Mouse (Mus musculus): ENCODE data around the gene Thrb.

Gene Thrb

DNA sequence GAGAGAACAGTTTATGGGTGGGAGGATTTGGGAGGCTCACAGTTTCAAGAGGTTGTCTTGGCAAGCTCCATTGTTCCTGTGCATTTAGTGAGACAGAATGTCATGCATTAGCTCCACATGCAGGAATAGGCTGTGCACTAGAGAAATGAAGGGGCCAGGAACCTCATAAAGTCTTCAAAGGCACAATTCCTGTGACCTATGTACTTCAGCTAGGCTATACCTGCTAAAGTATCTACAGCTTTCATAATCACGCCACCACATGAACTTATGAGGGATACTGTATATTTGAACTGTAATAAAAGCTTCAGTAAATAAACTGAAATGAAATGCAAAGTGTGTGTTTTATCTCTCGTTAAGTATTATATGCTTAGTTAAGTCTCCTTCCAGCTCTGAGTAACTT, 59.4 kb downstream of the Thrb start:
- no peak for DNase-seq

DNA sequence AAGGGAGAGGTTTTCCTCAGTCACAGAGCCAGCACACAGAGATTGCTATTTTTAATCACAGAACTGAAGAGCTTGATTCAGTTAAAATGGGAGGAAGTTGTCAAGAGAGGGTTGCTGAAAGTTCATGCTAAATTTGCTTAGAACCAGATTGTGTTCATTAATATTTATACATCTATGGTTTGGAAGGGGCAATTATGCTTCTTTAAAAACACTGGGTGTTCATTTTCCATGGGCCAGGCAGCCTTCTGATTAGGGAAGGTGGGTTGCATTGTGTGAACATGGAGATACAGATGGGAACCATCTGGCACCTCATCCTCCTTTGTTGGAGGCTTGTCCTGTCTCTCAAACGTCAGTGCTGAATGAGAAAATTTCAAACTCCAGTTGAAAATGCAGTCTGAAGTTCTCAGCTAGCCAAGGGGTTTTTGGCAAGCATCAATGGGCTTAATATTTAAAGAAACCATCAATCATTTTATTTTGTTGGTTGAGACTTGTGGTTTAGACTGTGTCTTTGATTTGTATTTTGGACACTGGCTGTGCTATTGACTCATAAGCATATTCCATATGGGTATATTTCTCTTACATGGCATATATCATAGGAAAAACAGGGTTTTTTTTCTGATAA, 62.9 kb downstream of the Thrb start:
- DNase-seq, result no peak

DNA sequence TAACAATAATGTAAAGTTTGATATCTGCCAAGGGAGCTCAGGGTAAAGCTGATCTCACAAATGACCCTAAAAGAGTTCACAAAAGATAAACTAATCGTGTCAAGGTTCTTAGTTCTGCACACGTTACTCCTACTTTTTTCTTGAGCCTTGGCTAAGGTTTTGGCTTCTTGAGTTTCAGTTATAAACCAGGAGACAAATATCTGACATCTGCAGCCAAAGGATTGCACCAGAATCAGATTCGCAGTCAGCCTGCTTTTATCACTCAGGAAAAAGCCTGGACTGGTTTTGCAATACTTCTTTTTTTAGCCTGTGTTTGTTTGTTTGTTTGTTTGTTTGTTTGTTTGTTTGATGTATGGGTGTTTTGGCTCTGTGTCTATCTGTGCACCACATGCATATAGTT, 64.5 kb downstream of the Thrb start:
- DNase-seq, result no peak

- DNase-seq, result no peak
Observed at GRCm38 (mm10) chr14:17726906-17727305, 66.8 kb downstream of the Thrb start.

DNA sequence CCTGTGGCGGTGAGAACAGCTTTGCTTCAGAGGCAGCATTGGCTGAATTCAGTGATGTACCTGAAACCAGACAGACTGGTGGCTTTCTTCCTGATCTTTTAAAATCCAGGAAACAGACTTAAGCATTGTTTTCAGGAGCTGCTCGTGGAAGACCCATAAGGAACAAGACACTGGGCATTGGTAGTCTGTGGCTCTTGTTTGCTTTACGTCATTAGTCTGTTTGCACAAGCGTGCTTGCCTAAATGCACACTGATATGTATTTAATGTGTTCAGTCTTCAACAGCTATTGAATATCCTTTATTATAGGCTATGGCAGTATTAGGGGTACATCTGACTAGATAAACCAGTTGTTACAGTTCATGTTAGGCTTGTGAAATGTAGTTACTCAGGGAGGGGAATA, 67.8 kb downstream of the Thrb start:
- no peak for DNase-seq

- DNase-seq, result no peak
Observed at GRCm38 (mm10) chr14:17728889-17729288, 68.8 kb downstream of the Thrb start.

- DNase-seq, result no peak
Observed at GRCm38 (mm10) chr14:17731020-17731419, 71.0 kb downstream of the Thrb start.

GRCm38 (mm10) chr14:17733077-17733778, 73.2 kb downstream of the Thrb start:
- no peak for DNase-seq

GRCm38 (mm10) chr14:17733779-17734137, 73.7 kb downstream of the Thrb start:
- DNase-seq, result no peak

DNA sequence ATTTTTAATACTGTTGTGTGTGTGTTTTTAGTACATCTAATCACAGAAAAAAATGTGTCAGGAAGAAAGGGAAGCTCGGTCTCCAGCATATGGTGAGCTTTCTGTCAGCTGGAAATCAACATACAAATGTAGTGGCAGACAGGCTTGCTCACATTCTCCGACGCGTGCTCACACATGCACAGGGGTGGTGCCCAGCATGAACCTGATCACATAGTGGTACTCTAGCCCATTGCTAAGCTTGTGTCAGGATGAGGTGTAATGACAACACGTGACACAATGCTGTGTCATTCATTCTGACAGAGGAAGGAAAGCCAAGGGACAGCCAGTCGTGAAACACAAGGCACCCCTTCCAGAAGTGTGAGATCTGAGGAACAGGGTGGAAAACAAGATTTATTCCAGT, 75.4 kb downstream of the Thrb start:
- DNase-seq, result no peak

- DNase-seq, result no peak
Observed at GRCm38 (mm10) chr14:17740903-17741302, 80.8 kb downstream of the Thrb start.

DNA sequence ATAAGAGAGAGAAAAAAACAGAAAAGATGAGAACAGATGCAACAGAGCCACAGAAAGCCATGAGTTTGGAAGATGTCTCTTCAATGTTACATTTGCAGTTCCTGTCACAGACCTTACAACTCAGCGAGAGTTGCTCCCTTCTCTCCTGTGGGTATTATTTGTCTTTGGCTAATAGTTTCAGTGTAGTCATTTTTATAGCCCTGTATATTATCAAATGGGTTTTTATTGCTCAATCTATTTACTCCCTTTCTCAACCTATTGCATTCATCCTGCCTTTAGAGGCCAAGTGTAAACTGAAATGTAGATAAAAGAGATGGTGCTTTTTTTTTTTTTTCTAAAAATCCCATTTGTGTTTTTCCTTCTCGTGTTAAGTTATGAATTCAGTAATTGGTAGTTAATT, 82.2 kb downstream of the Thrb start:
- no peak for DNase-seq

DNA sequence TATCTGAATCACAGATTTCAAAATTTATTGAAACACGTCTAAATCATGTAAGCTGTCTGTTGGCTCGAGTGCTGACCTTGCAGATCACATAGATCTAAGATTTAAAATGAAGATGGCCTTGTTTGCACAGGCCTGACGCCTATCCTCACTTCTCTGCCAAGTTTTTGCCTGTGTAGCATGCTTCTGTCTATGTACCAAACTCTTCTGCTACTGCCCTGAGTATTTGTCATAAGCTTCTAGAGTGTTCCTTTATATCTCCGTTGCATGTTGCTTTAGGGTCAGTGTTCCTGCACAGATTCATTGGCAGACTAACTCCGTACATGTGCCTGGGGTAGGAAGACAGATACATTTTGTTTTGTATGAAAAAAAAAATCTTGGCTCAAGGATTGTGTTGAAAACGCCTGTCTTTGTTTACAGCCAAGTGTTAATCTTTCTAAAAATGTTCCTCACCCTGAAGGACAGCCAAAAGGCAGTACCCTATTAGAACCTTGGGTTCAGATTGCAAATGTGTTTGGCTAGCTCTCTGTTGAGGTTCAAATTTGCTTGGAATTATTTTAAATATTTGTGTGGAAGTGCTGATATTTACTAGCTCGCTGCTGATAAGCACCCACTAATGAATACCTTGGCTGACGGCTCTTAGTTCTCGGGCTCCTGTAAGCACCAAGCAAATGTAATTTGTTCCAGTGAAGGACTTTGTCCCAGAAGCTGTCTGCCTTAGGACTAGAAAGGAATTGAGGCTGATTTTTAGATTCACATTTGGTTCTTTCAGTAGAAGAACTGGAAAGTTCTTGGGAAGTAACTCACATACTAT, 83.0 kb downstream of the Thrb start:
- DNase-seq, result no peak

DNA sequence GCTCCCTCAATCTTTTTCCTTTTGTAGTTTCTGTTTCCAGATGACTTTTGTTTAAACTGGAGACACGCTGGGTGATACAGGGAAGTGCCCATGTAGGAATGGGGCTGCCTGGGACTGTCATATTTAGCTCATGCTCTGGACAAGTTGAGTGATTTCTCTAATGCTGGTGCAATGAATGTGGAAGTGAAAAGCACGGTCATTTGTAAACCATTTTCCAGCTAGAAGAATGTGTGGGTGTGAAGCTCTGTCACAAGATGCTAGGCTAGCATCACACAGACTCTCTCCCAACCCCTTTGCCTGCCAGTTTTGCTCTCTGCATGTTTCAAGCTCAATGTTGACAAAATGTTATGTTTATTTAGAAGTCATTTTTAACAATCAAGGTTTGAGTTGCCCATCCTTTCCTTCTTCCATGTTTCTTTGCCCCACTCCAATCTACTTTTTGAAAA, 83.7 kb downstream of the Thrb start:
- no peak for DNase-seq

- DNase-seq, result no peak
Observed at GRCm38 (mm10) chr14:17747922-17748321, 87.9 kb downstream of the Thrb start.

DNA sequence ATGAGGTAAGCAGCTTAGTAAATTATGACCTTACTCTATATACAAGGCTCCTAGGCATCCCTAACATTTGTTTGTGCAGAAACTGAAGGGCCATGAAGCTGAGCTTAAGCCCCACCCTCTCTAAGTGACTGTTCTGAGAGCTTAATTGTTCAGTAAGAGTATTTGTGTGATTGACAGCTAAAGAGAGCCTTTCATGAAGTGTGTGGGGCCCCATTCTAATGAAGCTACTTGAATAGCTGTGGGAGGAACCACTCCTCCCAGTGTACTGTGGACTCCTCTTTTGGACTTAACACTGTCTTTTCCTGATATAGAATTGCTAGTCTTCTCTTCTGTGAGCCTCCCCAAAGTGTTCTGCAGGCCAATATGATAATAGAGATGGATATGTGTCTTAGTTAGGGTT, 88.9 kb downstream of the Thrb start:
- DNase-seq, result no peak

DNA sequence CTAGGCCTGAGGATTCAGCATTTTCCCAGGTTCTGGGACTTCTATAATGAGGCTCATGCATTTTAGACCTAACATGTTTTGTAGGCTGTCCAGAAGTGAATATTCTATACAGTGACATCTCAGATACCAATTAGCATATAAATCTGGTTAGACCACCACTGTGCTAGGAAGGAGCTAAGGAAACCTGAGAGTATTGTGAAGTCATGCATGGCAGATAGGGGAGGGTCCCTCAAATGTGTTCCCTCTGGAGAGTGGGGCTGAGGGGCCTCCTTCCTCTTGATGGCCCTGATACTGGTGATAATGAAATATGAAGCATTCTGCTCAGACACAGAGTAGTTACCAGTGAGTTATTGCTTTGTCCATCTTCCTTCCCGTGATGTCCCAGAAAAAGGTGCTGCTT, 91.8 kb downstream of the Thrb start:
- DNase-seq, result no peak

GRCm38 (mm10) chr14:17753429-17753828, 93.4 kb downstream of the Thrb start:
- DNase-seq, result no peak

GRCm38 (mm10) chr14:17756732-17757131, 96.7 kb downstream of the Thrb start:
- DNase-seq, result no peak

GRCm38 (mm10) chr14:17767987-17768386, 107.9 kb downstream of the Thrb start:
- no peak for DNase-seq

DNA sequence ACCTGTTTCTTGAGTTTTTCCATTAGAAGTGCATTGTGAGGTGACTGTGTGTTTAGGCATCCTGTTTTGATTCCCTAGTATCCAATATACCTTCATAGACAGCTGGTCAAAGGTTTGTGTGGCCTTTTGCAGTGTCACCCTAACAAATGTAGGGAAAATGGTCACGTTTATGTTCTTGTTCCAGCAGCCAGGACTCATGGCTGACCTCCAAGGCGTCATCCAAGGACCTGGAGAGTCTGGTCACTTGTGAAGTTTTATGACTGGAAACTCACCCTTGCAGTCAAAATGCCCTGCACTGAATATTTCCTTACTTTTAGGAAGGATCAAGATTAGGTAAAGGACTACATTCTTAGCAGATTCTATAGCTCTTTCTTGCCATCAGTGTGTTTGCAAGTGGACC, 114.3 kb downstream of the Thrb start:
- DNase-seq, result no peak

DNA sequence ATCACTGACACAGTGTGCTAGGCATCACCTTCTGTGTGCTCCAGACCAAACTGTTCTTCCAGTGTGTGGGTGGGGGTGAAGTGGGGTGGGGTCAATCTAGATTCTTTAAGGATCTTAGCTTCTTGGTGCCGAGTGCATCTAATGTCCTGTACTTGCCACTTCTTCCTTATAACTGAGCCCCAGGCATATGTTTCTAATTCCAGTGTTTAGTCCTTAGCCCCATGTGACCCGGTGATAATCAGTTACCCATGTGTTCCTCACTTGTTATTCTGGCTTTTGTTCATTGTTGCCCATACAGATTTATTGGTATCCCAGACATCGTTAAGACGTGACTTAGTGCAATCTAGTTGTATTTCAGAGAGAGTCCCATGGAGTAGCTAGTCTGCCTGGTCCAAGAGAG, 121.9 kb downstream of the Thrb start:
- DNase-seq, result no peak

- DNase-seq, result no peak
Observed at GRCm38 (mm10) chr14:17784207-17784806, 124.2 kb downstream of the Thrb start.

- DNase-seq, result no peak
Observed at GRCm38 (mm10) chr14:17785370-17785769, 125.3 kb downstream of the Thrb start.

All from thymus, postnatal 25 days (tissue).